Mouse (Mus musculus) left cerebral cortex, postnatal 4 days (tissue): Measurements from ENCODE around the gene Mrgprb3. TPM values are rescaled to one million over a fixed set of nuclear protein-coding genes. Genes with fewer than 3 reads are reported as not detected.

Experiments used
- DNase-seq: peaks from one replicate; pipeline ENCODE4 v3.0.0-alpha.2; 2022
- intact Hi-C: fragments of 180-260 bp; cut with DNase I; formaldehyde crosslinking; loops from one replicate; pipeline ENCODE4 v1.15.1; 2025
- total RNA-seq, 2 experiments: library from RNA; stranded (reverse); gene quantifications; 2 replicates each; pipeline ENCODE4 v1.2.3; 2021

Mrgprb3 gene
- not detected for total RNA-seq

GRCm38 (mm10) chr7:48643711-48644110, at the start of gene Mrgprb3:
TSS of gene Mrgprb3 (minus strand) at chr7:48643811.
- no peak for DNase-seq
- intact Hi-C loops, result no loop called here

Other genes starting within 250 kb of the Mrgprb3 start
- gene Mrgprb1, start 187.5 kb downstream of the Mrgprb3 start, total RNA-seq, result under 1 TPM; 0.34 to 0.97 TPM
- not detected for gene Mrgprx2, start 144.5 kb downstream of the Mrgprb3 start, total RNA-seq
- gene Mrgprb2, start 85.7 kb downstream of the Mrgprb3 start, total RNA-seq, result under 1 TPM; 0.22 to 0.48 TPM
- gene Zdhhc13, start 145.2 kb upstream of the Mrgprb3 start, total RNA-seq, result 10 to 100 TPM; 29.9 to 32.6 TPM
- gene Csrp3, start 204.2 kb upstream of the Mrgprb3 start, total RNA-seq, result not detected
- gene E2f8, start 237.8 kb upstream of the Mrgprb3 start, total RNA-seq, result 1 to 10 TPM; 3.2 to 4.4 TPM